Mouse (Mus musculus) T-cell, adult 2 months (primary cell): ENCODE measurements around the gene Nemp1.
"Not testable (repeated sequence)": the region's sequence is repeated elsewhere in the genome, so short reads cannot be mapped to it uniquely, and the experiment has no call there.

Experiments
- DNase-seq: peaks from one replicate; pipeline ENCODE4 v3.0.0; 2022; ENCODE audit warnings: low spot score

Gene Nemp1

GRCm38 (mm10) chr10:127645791-127646190, 20.9 kb upstream of the Nemp1 start:
- DNase-seq: no peak

- no peak for DNase-seq
Measured at GRCm38 (mm10) chr10:127652906-127653638, 13.6 kb upstream of the Nemp1 start.

DNA sequence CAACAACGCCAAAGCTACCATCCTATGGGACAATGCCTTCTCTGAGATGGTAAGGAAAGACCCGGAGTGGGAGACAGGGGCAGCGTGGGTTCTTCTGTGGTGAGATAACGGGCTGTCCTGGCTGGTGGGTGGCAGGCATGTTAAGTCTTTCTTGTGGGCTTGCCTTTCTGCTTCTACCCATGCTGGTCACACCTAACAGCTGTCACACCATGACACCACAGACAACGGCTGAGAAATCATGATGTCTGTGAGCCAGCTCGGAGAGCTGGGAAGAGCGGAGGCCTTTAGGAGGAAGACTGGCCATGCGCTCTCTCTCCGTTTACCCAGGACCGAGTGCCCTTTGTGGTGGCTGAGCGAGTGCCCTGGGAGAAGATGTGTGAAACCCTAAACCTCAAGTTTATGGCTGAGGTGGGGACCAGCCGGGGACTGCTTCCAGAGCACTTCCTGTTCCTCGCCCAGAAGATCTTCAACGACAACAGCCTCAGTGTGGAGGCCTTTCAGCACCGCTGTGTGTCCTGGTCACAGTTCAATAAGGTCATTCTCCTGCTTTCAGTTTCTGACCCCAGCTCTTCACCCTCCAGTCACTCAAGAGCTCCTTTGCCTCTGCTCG, 11.6 kb upstream of the Nemp1 start:
- DNase-seq: no peak

- DNase-seq: not testable (repeated sequence)
Measured at GRCm38 (mm10) chr10:127657617-127658016, 9.1 kb upstream of the Nemp1 start.

DNA sequence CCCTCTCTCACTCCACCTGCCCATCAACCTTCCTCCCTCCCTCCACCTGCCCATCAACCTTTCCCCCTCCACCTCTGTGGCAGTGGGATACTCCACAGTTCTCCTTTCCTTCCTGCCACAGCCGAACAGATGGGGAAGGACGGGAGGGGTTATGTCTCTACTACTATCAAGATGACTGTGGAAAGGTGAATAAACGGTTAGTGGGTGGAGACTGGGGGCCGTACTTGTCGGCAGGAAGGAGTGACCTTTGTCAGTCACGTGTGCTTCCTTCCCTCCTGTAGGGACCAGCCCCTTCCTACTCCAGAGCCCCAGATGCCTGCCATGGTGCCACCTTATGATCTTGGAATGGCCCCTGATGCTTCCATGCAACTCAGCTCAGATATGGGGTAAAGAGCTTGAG, 8.6 kb upstream of the Nemp1 start:
- DNase-seq: no peak

- no peak for DNase-seq
Measured at GRCm38 (mm10) chr10:127659551-127659950, 7.2 kb upstream of the Nemp1 start.

- DNase-seq: no peak
Measured at GRCm38 (mm10) chr10:127661291-127661914, 5.3 kb upstream of the Nemp1 start.

GRCm38 (mm10) chr10:127661915-127662663, 4.6 kb upstream of the Nemp1 start:
- DNase-seq: peak; percentile 66

DNA sequence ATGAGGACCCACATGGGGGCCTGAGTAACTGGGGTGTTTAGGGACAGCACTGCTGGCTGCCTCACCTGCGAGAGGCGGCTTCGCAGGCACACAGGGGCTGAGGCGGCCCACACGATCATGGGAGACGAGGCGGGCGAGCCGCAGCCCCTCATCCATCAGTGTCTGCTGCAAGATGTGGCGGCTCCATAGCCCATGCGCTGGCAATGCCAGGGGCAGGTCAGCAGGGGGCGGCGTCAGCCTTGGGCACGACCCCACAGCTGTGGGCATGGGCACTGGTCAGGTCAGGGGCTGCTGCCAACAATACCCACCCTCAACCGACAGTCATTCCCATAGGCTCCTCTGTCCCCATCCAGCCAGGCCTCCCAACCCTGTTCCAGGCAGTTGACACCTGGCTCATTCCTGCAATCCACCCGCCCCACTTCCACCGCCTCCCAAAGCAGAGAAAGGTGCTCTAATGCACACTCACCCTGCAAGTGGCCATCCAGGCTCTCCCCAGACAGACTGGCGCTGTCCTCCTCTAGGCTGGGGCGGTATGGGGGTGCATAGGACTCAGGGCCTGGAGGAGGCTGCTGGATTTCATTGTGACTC, 3.9 kb upstream of the Nemp1 start:
- DNase-seq: peak; percentile 39

- no peak for DNase-seq
Measured at GRCm38 (mm10) chr10:127663590-127663989, 3.1 kb upstream of the Nemp1 start.

DNA sequence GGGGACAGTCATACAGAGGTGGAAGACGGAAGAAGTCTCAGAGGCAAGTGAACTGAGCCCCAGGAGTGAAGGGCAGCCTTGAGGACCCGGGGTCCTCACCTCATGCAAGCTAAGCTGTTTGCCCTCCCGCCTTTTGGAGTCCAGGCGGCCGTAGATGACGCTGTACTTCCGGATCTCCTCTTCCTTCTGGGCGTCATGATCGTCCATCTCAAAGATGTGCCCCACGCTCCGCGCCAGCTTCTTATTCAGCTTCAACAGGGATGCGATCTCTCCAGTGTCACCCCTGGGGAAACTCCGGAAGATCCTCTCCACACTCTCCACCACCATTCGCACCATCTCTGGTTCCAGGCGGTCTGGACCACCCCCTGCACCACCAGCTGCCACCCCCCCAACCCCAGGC, 2.5 kb upstream of the Nemp1 start:
- no peak for DNase-seq

- no peak for DNase-seq
Measured at GRCm38 (mm10) chr10:127664891-127665290, 1.8 kb upstream of the Nemp1 start.

DNA sequence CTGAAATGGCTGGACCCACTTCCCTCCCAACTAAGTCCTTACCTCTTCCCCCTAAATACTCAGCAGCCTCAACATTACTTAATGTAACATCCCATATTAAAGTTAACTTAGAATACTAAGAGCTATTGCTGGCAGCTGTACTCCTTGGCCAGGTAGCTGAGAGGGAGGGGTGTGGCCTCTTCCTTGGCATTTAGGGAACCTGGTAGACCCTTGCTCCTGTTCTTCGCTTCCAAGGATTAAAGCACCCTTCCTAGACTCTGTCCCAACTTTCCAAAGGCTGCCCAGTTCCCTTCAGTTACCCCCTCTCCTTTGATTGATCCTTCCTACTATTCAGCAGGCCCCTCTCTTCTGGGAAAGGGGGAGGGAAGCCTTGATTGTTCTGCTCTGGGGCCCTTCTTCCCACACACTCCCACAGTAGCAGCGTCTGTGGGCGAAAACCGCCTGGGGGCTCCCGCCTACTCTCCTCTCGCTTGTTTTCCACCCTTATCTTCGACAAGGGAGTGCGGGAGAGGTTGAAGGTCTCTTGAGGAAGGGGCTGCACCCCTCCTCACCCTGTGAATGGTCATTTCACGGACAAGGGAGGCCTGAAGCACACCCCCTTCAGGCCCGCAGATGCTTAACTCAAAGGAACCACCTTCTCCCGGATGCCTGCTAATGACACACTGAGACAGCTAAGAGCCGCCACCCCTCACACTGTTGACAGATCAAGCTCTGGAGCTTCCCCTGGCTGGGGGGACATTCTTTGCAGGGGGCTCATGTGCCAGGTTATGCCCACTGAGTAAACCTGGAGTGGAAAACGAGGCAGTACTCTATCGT, 1.1 kb upstream of the Nemp1 start:
- peak; percentile 44 for DNase-seq

DNA sequence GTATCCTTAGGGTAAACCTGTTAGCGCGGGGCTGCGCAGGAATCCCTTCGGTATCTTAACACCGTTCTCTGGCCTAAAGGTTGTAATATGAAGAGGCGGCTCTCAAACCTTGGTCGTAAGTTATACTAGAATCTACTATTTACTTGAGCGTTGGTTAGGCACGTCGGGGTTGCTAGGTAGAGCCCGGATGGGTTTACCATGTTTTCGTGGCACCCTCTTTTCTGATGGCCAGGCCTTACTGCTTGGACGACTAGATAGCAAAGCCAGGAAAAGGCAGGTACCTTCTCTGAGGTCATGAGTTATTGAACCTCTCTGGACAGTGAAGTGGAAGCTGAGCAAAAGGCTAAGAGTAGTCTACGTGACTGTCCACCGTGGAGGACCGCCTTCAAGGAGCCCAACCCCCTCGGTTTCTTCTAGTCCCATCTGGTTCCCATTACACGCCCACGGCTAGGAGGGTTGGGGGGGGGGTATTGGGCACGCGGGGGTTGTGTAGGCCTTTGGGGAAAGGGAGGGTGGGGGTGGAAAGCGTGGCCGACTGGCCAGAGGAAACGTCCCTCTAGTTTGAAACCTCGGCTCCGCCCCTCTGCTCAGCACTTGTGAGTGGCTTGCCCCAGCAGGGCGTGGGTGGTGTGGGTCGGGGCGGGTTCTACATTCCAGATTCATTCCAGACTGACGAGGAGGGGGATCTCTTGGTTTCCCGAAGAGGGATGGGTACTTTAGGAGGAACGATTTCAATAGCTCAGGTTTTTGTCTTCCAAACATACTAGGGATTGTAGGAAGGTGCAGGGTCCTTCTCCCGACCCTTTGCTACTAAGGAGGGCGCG, 780 bp downstream of the Nemp1 start:
- peak; percentile 60 for DNase-seq

GRCm38 (mm10) chr10:127668093-127669050, 1.7 kb downstream of the Nemp1 start, which contains the start of gene Nab2:
Gene Nab2 (minus strand): TSS chr10:127668568.
- peak; percentile 84 for DNase-seq

- no peak for DNase-seq
Measured at GRCm38 (mm10) chr10:127669170-127669569, 2.5 kb downstream of the Nemp1 start.

- DNase-seq: peak; percentile 28
Measured at GRCm38 (mm10) chr10:127670185-127670584, 3.5 kb downstream of the Nemp1 start.

DNA sequence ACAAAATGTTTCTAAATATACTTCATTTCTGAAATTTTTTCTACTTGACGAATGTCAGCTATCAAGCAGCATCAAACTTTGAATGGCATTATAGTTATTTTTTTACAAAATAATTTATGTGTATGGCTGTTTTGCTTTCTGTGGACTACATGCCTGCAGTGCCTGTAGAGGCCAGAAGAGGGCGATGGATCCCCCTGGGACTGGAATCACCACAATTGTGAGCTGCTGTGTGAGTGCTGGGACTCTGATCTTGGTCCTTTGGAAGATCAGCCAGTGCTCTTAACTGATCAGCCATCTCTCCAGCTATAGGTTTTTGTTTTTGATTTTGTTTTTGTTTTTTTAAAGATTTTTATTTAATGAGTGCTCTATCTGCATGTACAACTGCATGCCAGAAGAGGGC, 4.6 kb downstream of the Nemp1 start:
- peak; percentile 56 for DNase-seq

- DNase-seq: no peak
Measured at GRCm38 (mm10) chr10:127674046-127674655, 7.5 kb downstream of the Nemp1 start.
